Mouse (Mus musculus) naive thymus-derived CD4-positive, alpha-beta T cell, adult 5 months (primary cell): ENCODE measurements around the gene Clec14a. TPM values are rescaled to one million over a fixed set of nuclear protein-coding genes. Genes with fewer than 3 reads are reported as not detected.

Experiments used
- polyA plus RNA-seq: library from polyadenylated mRNA; unstranded; fragments of 100-300 nt; shearing (Covaris generic); gene quantifications from one replicate; pipeline ENCODE4 v1.2.1, GENCODE M21; 2017

The Clec14a gene
- polyA plus RNA-seq: not detected

DNA sequence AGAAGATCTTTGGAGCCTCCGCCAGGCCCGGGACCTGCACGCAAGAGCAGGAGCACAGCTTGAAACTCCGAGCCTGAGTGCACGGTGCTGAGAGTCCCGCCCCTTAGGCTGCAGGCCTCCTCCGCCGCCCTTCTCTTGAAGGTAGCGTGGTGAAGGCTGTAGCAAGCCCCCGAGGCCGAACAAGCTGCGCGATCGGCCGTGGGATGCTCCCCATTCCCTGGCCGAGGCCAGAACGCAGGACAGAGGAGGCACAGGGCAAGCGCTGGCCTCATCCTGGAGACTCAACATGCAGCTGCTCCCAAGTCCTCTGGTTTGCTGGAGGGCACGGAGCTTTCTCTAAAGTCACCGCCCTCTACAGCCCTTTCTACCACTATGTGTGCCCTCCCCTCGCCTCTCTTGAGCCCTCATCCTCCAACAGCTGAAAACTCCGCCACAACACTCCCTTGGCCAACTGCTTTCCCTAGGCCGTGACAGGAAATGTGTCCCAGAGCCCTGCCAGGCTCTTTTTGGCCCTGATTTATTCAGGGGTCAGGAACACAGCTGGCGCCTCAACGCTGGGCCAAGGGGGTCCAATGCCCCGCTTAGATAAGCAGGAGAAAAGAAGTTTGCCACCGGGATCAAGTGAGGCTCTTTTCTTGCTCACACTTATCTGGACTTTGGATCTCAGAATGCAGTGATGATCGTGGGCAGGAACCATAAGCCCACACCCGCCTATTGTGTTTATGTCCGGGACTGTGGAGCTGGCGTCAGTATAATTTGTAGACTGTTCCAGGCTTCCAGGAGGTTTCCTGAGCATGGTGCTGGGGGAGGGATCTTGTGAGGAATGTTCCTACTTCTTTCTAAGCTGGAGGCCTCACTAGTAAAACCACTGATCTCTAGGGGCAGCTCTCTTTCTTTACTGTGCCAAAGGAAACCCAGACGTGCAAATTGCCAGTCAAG lies at the start of gene Clec14a:
Gene Clec14a, minus strand, starts transcription at position 728 of the 939 bp plus-strand sequence.

Other genes starting within 250 kb of the Clec14a start
- gene Sstr1, start 57.5 kb downstream of the Clec14a start, polyA plus RNA-seq: not detected